Mouse (Mus musculus): ENCODE results near the gene Urod.

Urod gene

GRCm38 (mm10) chr4:116995131-116995797 lies 1.1 kb upstream of the Urod start, which contains the start of gene Hectd3:
Gene Hectd3 (plus strand): TSS chr4:116995317.
- WGBS = under 1% methylated on average over 58 of the region's 58 CpGs

- WGBS = 7% methylated on average over 7 of the region's 7 CpGs
These were observed 2.8 kb downstream of the Urod start for GRCm38 (mm10) chr4:116991366-116991765.

- 71% methylated on average over 6 of the region's 6 CpGs for WGBS
These were observed 4.5 kb downstream of the Urod start for GRCm38 (mm10) chr4:116989731-116990130.

GRCm38 (mm10) chr4:116987122-116987456 lies 7.1 kb downstream of the Urod start:
- WGBS = 60% methylated on average over 5 of the region's 5 CpGs

GRCm38 (mm10) chr4:116986400-116987121 lies 7.7 kb downstream of the Urod start:
- WGBS = 40% methylated on average over 17 of the region's 17 CpGs

- WGBS = 88% methylated on average over 7 of the region's 7 CpGs
These were observed 8.5 kb downstream of the Urod start for GRCm38 (mm10) chr4:116985681-116986080.

- WGBS = 71% methylated on average over 2 of the region's 2 CpGs
These were observed 17.7 kb downstream of the Urod start for GRCm38 (mm10) chr4:116976503-116976902.

GRCm38 (mm10) chr4:116954951-116955350 lies 39.3 kb downstream of the Urod start:
- 92% methylated on average over 7 of the region's 7 CpGs for WGBS

- 70% methylated on average over 1 of the region's 1 CpGs for WGBS
These were observed 42.6 kb downstream of the Urod start for GRCm38 (mm10) chr4:116951642-116952041.

GRCm38 (mm10) chr4:116944055-116944454 lies 50.2 kb downstream of the Urod start:
- WGBS = 45% methylated on average over 5 of the region's 5 CpGs

GRCm38 (mm10) chr4:116942695-116943094 lies 51.5 kb downstream of the Urod start:
- WGBS = 92% methylated on average over 2 of the region's 2 CpGs
